Mouse (Mus musculus): Measurements from ENCODE around the gene Ssr2. TPM values are rescaled to one million over a fixed set of nuclear protein-coding genes. Genes with fewer than 3 reads are reported as not detected.
"Not testable (repeated sequence)": the region's sequence is repeated elsewhere in the genome, so short reads cannot be mapped to it uniquely, and the experiment has no call there.

Ssr2 gene
- polyA plus RNA-seq, 1 experiment from 2014 or later = 152 TPM

DNA sequence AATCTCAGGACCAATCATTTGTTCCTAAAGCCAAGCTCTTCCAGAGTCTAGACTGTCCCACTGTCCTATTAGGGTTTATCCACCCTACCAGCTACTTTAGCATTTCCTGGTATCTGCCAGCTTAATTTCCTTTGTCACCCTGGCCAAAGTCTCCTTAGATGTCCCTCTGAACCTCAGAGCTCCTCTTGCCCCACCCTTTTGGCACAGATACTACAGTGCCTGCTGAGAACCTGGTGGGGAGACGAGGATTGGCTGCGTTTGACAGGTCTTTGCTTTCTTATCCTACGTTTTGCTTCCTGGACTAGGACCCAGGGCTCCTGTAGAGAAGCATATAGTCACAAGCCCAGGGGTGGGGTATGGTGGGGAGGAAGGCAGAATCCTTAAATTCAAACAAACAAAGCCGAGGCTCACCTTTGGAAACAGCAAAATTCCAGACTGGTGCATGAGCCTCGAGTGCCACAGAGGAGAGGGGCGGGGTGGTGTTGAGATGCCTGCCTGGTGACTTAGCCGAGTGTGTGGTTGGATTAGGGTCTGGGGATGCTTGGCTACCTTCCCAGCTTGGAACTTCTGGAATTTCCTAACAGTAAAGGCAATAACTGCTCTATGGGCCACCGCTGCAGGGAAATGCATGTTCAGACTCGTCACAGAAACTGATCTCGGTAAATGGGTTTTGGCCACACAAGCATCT lies 18.4 kb downstream of the Ssr2 start:
- Histone ChIP-seq H3K36me3 (ENCODE audit: control insufficient read depth, insufficient read depth, low read length) (no peaks in the 10 kb centered on the region), H3K9ac (ENCODE audit: low read depth, low read length) (no peak overlapping the region), H3K4me3 (ENCODE audit: low read depth, low read length) (no peak overlapping the region), H3K27ac (ENCODE audit: low read depth, low read length) (no peak overlapping the region), H3K4me2 (replicated peaks; ENCODE audit: low read depth, low read length) (no peak overlapping the region), H3K9me3 (ENCODE audit: control insufficient read depth, low read length) (no peaks in the 10 kb centered on the region), H3K4me1 (replicated peaks; ENCODE audit: control insufficient read depth, insufficient read depth, low read length) (no peaks in the 10 kb centered on the region), H3K27me3 (ENCODE audit: control insufficient read depth, insufficient read depth, low read length) (no peaks in the 10 kb centered on the region)
- 67% methylated on average over 10 of the region's 10 CpGs for WGBS
- no peak for DNase-seq (ENCODE audit: low spot score)
- ATAC-seq (ENCODE audit: low FRiP score) = no peak

DNA sequence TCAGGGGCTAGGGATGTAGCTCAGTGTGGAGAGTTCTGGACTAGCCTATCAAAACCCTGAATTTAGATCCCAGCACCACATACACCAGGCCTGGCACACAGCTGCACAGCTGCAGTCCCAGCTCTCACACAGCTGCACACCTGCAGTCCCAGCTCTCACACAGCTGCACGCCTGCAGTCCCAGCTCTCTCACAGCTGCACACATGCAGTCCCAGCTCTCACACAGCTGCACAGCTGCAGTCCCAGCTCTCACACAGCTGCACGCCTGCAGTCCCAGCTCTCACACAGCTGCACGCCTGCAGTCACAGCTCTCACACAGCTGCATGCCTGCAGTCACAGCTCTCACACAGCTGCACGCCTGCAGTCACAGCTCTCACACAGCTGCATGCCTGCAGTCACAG lies 20.9 kb downstream of the Ssr2 start:
- not testable (repeated sequence) for H3K4me3 ChIP-seq (ENCODE audit: low read depth, low read length); H3K4me2 ChIP-seq (replicated peaks; ENCODE audit: low read depth, low read length); DNase-seq (ENCODE audit: low spot score); H3K27me3 ChIP-seq (ENCODE audit: control insufficient read depth, insufficient read depth, low read length); H3K4me1 ChIP-seq (replicated peaks; ENCODE audit: control insufficient read depth, insufficient read depth, low read length); H3K9ac ChIP-seq (ENCODE audit: low read depth, low read length); ATAC-seq (ENCODE audit: low FRiP score); H3K9me3 ChIP-seq (ENCODE audit: control insufficient read depth, low read length); H3K36me3 ChIP-seq (ENCODE audit: control insufficient read depth, insufficient read depth, low read length); H3K27ac ChIP-seq (ENCODE audit: low read depth, low read length)
- WGBS = 82% methylated on average over 4 of the region's 4 CpGs

DNA sequence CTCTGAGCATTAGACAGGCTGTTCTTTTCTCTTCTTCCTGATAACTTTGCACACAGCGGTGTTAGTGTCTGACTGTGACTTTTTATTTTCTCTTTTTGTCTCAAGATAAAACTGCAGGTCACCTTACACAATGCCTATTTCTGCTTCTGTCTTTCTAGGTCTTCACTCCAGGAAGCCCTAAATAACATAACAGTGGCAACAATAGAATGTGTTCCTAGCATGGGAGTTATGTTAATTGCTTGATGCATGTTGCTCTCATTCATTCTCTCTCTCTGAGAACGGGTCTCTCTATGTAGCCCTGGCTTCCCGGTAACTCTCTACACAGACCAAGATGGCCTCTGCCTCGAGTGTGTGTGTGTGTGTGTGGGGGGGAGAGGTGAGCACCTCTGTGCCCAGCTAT lies 26.8 kb downstream of the Ssr2 start:
- 74% methylated on average over 4 of the region's 4 CpGs for WGBS

DNA sequence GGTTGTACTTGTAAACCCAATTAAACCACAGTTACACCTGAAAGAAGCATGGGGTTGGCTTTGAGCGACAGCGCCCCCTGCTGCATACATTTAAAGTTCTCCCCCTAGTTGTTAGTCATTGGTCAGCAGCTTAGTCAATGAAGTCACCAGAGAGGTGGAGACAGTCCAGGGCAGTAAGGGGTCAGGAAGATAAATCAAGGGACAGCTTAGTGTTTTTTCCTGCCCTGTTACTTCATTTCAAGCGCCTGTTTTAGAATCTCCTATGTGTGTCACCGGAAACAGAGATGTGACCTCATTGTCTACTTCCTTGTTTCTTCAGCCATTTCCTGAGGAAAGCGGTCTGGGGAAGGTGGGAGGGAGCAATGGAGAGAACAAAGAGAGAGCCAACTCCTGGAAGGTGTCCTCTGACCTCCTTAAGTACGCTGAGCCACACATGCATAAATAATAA lies 28.1 kb downstream of the Ssr2 start:
- Histone ChIP-seq H3K4me2 (replicated peaks; ENCODE audit: low read depth, low read length) (no peak overlapping the region), H3K27ac (ENCODE audit: low read depth, low read length) (no peak overlapping the region), H3K4me3 (ENCODE audit: low read depth, low read length) (no peak overlapping the region), H3K27me3 (ENCODE audit: control insufficient read depth, insufficient read depth, low read length) (no peaks in the 10 kb centered on the region), H3K4me1 (replicated peaks; ENCODE audit: control insufficient read depth, insufficient read depth, low read length) (no peaks in the 10 kb centered on the region; the same call in 1 of the 2 replicates), H3K9me3 (ENCODE audit: control insufficient read depth, low read length) (no peaks in the 10 kb centered on the region), H3K36me3 (ENCODE audit: control insufficient read depth, insufficient read depth, low read length) (no peaks in the 10 kb centered on the region), H3K9ac (ENCODE audit: low read depth, low read length) (no peak overlapping the region)
- DNase-seq (ENCODE audit: low spot score) = peak; percentile 65
- 34% methylated on average over 6 of the region's 6 CpGs for WGBS
- ATAC-seq (ENCODE audit: low FRiP score) = no peak

More for the DNA sequence above, 26.8 kb downstream of the Ssr2 start:
- no peaks in the 10 kb centered on the region for H3K36me3 ChIP-seq (ENCODE audit: control insufficient read depth, insufficient read depth, low read length)
- H3K4me3 ChIP-seq (ENCODE audit: low read depth, low read length) = no peak overlapping the region
- DNase-seq (ENCODE audit: low spot score) = no peak
- ATAC-seq (ENCODE audit: low FRiP score) = no peak
- no peak overlapping the region for H3K9ac ChIP-seq (ENCODE audit: low read depth, low read length)
- H3K27ac ChIP-seq (ENCODE audit: low read depth, low read length) = no peak overlapping the region
- no peaks in the 10 kb centered on the region for H3K27me3 ChIP-seq (ENCODE audit: control insufficient read depth, insufficient read depth, low read length)
- H3K4me1 ChIP-seq (replicated peaks; ENCODE audit: control insufficient read depth, insufficient read depth, low read length) = no peaks in the 10 kb centered on the region; the same call in 1 of the 2 replicates
- no peak overlapping the region for H3K4me2 ChIP-seq (replicated peaks; ENCODE audit: low read depth, low read length)
- no peaks in the 10 kb centered on the region for H3K9me3 ChIP-seq (ENCODE audit: control insufficient read depth, low read length)

DNA sequence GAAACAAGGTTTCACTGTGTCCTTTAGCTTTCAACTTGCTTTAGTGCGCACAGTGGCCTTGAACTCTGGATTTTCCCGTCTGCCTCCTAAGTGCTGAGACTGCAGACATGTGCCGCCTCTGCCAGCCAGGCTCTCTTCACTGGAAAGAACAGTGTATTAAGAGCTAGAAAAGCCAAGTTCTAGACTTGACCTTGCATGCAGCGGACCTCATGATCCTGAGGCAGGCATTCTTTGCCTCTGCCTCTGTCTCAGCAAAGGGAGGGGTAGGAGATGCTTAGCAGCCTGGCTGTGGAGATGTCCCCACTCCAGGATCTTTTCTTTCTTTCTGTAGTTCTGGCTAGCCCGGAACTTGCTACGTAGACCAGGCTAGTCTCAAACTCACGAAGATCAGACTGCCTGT lies 29.2 kb downstream of the Ssr2 start:
- no peaks in the 10 kb centered on the region for H3K27me3 ChIP-seq (ENCODE audit: control insufficient read depth, insufficient read depth, low read length)
- H3K4me1 ChIP-seq (replicated peaks; ENCODE audit: control insufficient read depth, insufficient read depth, low read length) = no peaks in the 10 kb centered on the region; the same call in 1 of the 2 replicates
- no peak overlapping the region for H3K9ac ChIP-seq (ENCODE audit: low read depth, low read length)
- DNase-seq (ENCODE audit: low spot score) = no peak
- H3K9me3 ChIP-seq (ENCODE audit: control insufficient read depth, low read length) = no peaks in the 10 kb centered on the region
- H3K4me3 ChIP-seq (ENCODE audit: low read depth, low read length) = no peak overlapping the region
- no peaks in the 10 kb centered on the region for H3K36me3 ChIP-seq (ENCODE audit: control insufficient read depth, insufficient read depth, low read length)
- WGBS = 91% methylated on average over 7 of the region's 7 CpGs
- H3K27ac ChIP-seq (ENCODE audit: low read depth, low read length) = no peak overlapping the region
- no peak for ATAC-seq (ENCODE audit: low FRiP score)
- no peak overlapping the region for H3K4me2 ChIP-seq (replicated peaks; ENCODE audit: low read depth, low read length)

DNA sequence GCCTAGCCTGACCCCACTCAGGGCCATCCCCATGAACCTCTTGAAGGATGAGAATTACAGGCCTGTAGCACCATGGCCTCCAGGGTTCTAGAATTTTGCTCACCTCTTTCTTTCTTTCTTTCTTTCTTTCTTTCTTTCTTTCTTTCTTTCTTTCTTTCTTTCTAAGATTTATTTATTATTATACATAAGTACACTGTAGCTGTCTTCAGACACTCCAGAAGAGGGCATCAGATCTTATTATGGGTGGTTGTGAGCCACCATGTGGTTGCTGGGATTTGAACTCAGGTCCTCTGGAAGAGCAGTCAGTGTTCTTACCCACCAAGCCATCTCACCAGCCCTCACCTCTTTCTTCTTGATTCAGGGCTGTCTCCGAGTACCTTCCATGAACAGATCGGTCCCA lies 30.0 kb downstream of the Ssr2 start, which contains the start of gene Arhgef2:
Gene Arhgef2, plus strand, starts transcription at position 301 of the 400 bp plus-strand sequence.
- not testable (repeated sequence) for H3K36me3 ChIP-seq (ENCODE audit: control insufficient read depth, insufficient read depth, low read length); H3K9ac ChIP-seq (ENCODE audit: low read depth, low read length); DNase-seq (ENCODE audit: low spot score); H3K9me3 ChIP-seq (ENCODE audit: control insufficient read depth, low read length); H3K4me2 ChIP-seq (replicated peaks; ENCODE audit: low read depth, low read length); ATAC-seq (ENCODE audit: low FRiP score); H3K27ac ChIP-seq (ENCODE audit: low read depth, low read length); H3K27me3 ChIP-seq (ENCODE audit: control insufficient read depth, insufficient read depth, low read length); H3K4me1 ChIP-seq (replicated peaks; ENCODE audit: control insufficient read depth, insufficient read depth, low read length); H3K4me3 ChIP-seq (ENCODE audit: low read depth, low read length)
- WGBS = 90% methylated on average over 2 of the region's 2 CpGs

DNA sequence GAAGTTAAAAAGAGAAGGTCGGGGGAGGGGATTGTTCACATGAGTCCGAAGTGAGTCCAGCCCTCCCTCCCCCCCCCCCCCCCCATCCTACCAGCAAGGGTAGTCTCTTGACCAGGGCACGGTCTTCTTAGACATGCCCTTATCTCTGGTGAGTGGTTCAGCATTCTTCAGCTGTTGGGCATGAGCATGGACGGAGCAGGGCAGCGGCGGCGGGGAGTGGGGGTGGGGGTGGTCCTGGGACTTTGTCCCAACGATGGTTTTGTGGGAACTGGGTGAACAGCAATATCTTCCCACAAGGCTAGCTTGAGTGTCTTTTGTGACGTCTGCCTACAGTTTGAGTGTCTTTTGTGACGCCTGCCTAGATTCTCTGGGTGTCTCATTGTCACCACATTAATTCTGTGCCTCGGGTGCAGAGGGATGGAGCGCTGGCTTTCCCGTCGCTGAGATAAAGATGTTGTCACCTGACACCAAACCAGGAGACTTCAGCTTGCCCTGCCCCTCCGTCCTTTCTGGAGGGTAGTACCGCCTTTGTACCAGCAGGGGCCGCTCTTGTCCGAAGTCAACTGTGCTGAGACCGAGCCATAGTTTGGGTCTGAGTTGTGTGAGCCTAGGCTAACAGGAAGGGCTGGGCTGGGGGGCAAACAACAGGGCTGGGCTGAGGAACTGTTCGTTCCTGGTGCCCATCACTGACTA lies 31.5 kb downstream of the Ssr2 start:
- H3K27ac ChIP-seq (ENCODE audit: low read depth, low read length) = no peak overlapping the region
- no peaks in the 10 kb centered on the region; the same call in 1 of the 2 replicates for H3K4me1 ChIP-seq (replicated peaks; ENCODE audit: control insufficient read depth, insufficient read depth, low read length)
- H3K9me3 ChIP-seq (ENCODE audit: control insufficient read depth, low read length) = no peaks in the 10 kb centered on the region
- H3K4me2 ChIP-seq (replicated peaks; ENCODE audit: low read depth, low read length) = peak overlapping the region; percentile 46
- DNase-seq (ENCODE audit: low spot score) (peak; percentile 95), ATAC-seq (ENCODE audit: low FRiP score) (peak; percentile 90)
- no peaks in the 10 kb centered on the region for H3K27me3 ChIP-seq (ENCODE audit: control insufficient read depth, insufficient read depth, low read length)
- H3K9ac ChIP-seq (ENCODE audit: low read depth, low read length) = peak overlapping the region; percentile 41
- 1% methylated on average over 18 of the region's 20 CpGs for WGBS
- no peaks in the 10 kb centered on the region for H3K36me3 ChIP-seq (ENCODE audit: control insufficient read depth, insufficient read depth, low read length)
- H3K4me3 ChIP-seq (ENCODE audit: low read depth, low read length) = peak overlapping the region; percentile 24

DNA sequence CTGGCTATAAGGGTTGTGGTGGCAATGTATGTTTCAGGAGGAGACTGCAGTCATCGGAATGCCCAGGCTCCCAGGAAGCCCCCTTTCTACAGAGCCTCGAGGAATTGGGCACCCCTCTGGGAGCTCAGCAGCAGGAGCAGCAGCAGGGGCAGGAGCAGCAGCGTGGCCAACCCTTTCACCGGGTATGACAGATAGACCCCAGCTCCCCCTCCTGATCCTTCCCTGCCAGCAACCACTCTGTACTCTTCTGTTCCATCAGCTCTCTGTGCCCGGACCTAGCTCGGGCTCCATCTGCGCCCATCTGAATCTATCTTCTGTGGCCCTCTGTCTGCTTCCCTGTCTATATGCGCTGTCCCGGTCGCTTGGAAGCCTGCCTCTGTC lies 32.1 kb downstream of the Ssr2 start:
- no peak overlapping the region for H3K27ac ChIP-seq (ENCODE audit: low read depth, low read length)

More for the DNA sequence above, 32.1 kb downstream of the Ssr2 start:
- Histone ChIP-seq H3K36me3 (ENCODE audit: control insufficient read depth, insufficient read depth, low read length) (no peaks in the 10 kb centered on the region), H3K9me3 (ENCODE audit: control insufficient read depth, low read length) (no peaks in the 10 kb centered on the region), H3K4me2 (replicated peaks; ENCODE audit: low read depth, low read length) (peak overlapping the region; percentile 46), H3K9ac (ENCODE audit: low read depth, low read length) (peak overlapping the region; percentile 41; the same call in 1 of the 2 replicates), H3K4me1 (replicated peaks; ENCODE audit: control insufficient read depth, insufficient read depth, low read length) (no peaks in the 10 kb centered on the region; the same call in 1 of the 2 replicates), H3K27me3 (ENCODE audit: control insufficient read depth, insufficient read depth, low read length) (no peaks in the 10 kb centered on the region), H3K4me3 (ENCODE audit: low read depth, low read length) (0 out of 2 replicates have a peak overlapping the region, but pooled peaks have one; percentile 6)
- WGBS = 15% methylated on average over 10 of the region's 10 CpGs
- peak; percentile 66 for ATAC-seq (ENCODE audit: low FRiP score)
- no peak for DNase-seq (ENCODE audit: low spot score)

All from hindbrain, embryonic 11.5 days (tissue).